ENCODE assay signal across 13 mouse cellular contexts in genomic region chr11:84847475-84848090, GRCm38 (mm10). TPM values are rescaled to one million over a fixed set of nuclear protein-coding genes. Genes with fewer than 3 reads are reported as not detected.
A peak's percentile ranks its signal among the peaks of the same experiment; 100 is the strongest.
DNase-seq lines count a peak whose midpoint lies in the region.
"Had no signal": no experiment of that assay in that cellular context is flagged by ENCODE, and none has a peak within 500 bp of the region (broad histone marks: within the 10 kb centered on the region; RNA-seq: fewer than 3 reads in every experiment).

No protein-coding gene starts in this region.

- peak; percentile 60 to 66 for DNase-seq in urinary bladder, adult 18-20 months (ENCODE audit: low spot score in 2 of 2)
- no peak for DNase-seq in urinary bladder, postnatal 10 days (ENCODE audit: low spot score)
- peak; percentile 84 for DNase-seq in ES-CJ7 (ENCODE audit: low read depth, low spot score)
- DNase-seq in R1 (ENCODE audit: low read depth, low spot score): peak; percentile 89
- peak; percentile 52 to 58 for DNase-seq in urinary bladder, postnatal 36 days (ENCODE audit: low spot score in 2 of 2)
- no peak for DNase-seq in layer of hippocampus, postnatal 36 days
- DNase-seq in frontal cortex, adult 2 months (ENCODE audit: extremely low spot score in 1 of 2, low spot score in 1 of 2): no peak
- DNase-seq: cerebellum, adult 18-20 months; cerebellum, postnatal 36 days; gastrocnemius, postnatal 10 days; heart, adult 2 months; kidney, postnatal 4 days; thymus, postnatal 14 days had no signal

RNA-seq across cellular contexts. Expression of gene Dhrs11, which starts 18.8 kb away (rescaled TPM):
- 1 to 10 TPM; 5.3 to 7.6 TPM for total RNA-seq in layer of hippocampus, postnatal 36 days (2021)
- 12.2 and 12.5 TPM in 2 replicates for polyA plus RNA-seq in frontal cortex, adult 2 months (2012; rRNA removed)

RNA-seq across cellular contexts. Expression of gene Ggnbp2, which starts 23.0 kb away (rescaled TPM):
- total RNA-seq in layer of hippocampus, postnatal 36 days (2021): 10 to 100 TPM; 82.3 to 84.1 TPM
- polyA plus RNA-seq in frontal cortex, adult 2 months (2012; rRNA removed): 109 and 119 TPM in 2 replicates

RNA-seq across cellular contexts. Expression of gene Mrm1, which starts 28.3 kb away (rescaled TPM):
- 10 to 100 TPM in 1 of 2 experiments, 1 to 10 TPM in 1; 7.9 to 13.3 TPM for total RNA-seq in layer of hippocampus, postnatal 36 days (2021)
- polyA plus RNA-seq in frontal cortex, adult 2 months (2012; rRNA removed): 14.0 and 14.1 TPM in 2 replicates

RNA-seq across cellular contexts. Expression of gene Myo19, which starts 32.4 kb away (rescaled TPM):
- 1 to 10 TPM; 7.0 to 8.6 TPM for total RNA-seq in layer of hippocampus, postnatal 36 days (2021)
- polyA plus RNA-seq in frontal cortex, adult 2 months (2012; rRNA removed): 13.4 and 14.7 TPM in 2 replicates

RNA-seq across cellular contexts. Expression of gene Pigw, which starts 32.5 kb away (rescaled TPM):
- total RNA-seq in layer of hippocampus, postnatal 36 days (2021): 1 to 10 TPM; 8.2 to 8.4 TPM
- polyA plus RNA-seq in frontal cortex, adult 2 months (2012; rRNA removed): 4.1 and 4.7 TPM in 2 replicates

Comparison
In these comparisons a context has a peak if more than half of its experiments do, and no peak if none do; other contexts are left out.
1. DNase-seq: peak in urinary bladder, adult 18-20 months (2 of 2), ES-CJ7 (single experiment), R1 (single experiment) and urinary bladder, postnatal 36 days (2 of 2); none in urinary bladder, postnatal 10 days (single experiment), layer of hippocampus, postnatal 36 days (0 of 2) and frontal cortex, adult 2 months (0 of 2).